In genomic region chr4:114504227-114505041, GRCm38 (mm10) we compare ENCODE assay signal across 9 mouse cellular contexts.
DNase-seq lines count a peak whose midpoint lies in the region; ATAC-seq and TF ChIP-seq lines count a peak whose summit lies in the region.
"Had no signal": no experiment of that assay in that cellular context is flagged by ENCODE, and none has a peak within 500 bp of the region (broad histone marks: within the 10 kb centered on the region; RNA-seq: fewer than 3 reads in every experiment).

No protein-coding gene starts in this region.

- TF ChIP-seq POLR2A in brain, embryonic 14.5 days (IDR thresholded peaks at IDR 0.05; ENCODE audit: borderline replicate concordance, extremely low read depth, insufficient read depth, insufficient read length, poor library complexity, severe bottlenecking) = no peak

- peak overlapping the region; percentile 36; the same call in 1 of the 2 replicates for H3K27ac ChIP-seq in hindbrain, embryonic 10.5 days
- no peak overlapping the region for H3K27ac ChIP-seq in hindbrain, embryonic 12.5 days
- H3K27ac ChIP-seq: liver, embryonic 14.5 days had no signal

- no peaks in the 10 kb centered on the region for H3K27me3 ChIP-seq in hindbrain, embryonic 10.5 days (ENCODE audit: insufficient read depth, poor library complexity, severe bottlenecking)
- no peaks in the 10 kb centered on the region for H3K27me3 ChIP-seq in hindbrain, embryonic 12.5 days

- H3K4me3 ChIP-seq in hindbrain, embryonic 10.5 days = no peak overlapping the region
- H3K4me3 ChIP-seq in hindbrain, embryonic 12.5 days = no peak overlapping the region

- H3K4me1 ChIP-seq in hindbrain, embryonic 10.5 days (replicated peaks) = peaks cover 11% of the 10 kb centered on the region
- H3K4me1 ChIP-seq in hindbrain, embryonic 12.5 days = peaks cover 10% of the 10 kb centered on the region

- H3K9ac ChIP-seq in hindbrain, embryonic 12.5 days = no peak overlapping the region
- H3K9ac ChIP-seq: liver, embryonic 14.5 days had no signal

- H3K4me2 ChIP-seq in hindbrain, embryonic 12.5 days (replicated peaks) = no peak overlapping the region

- H3K36me3 ChIP-seq in hindbrain, embryonic 10.5 days = no peaks in the 10 kb centered on the region
- H3K36me3 ChIP-seq in hindbrain, embryonic 12.5 days = no peaks in the 10 kb centered on the region

- no peak for DNase-seq in hindbrain, embryonic 10.5 days (ENCODE audit: low spot score)
- DNase-seq in brain, adult 2 months (ENCODE audit: low read depth, low spot score) = peak; percentile 16
- DNase-seq in brain, embryonic 14.5 days (ENCODE audit: low read depth) = peak; percentile 33
- DNase-seq in kidney, adult 9 months = peak; percentile 55
- no peak for DNase-seq in adrenal gland, postnatal 36 days
- DNase-seq in frontal cortex, postnatal 36 days (ENCODE audit: low spot score in 2 of 2) = no peak

- no peak for TF ChIP-seq CTCF in brain, embryonic 14.5 days (IDR thresholded peaks at IDR 0.05; ENCODE audit: borderline replicate concordance, extremely low read depth, insufficient read depth, insufficient read length)

- no peak; the same call in 1 of the 2 replicates for ATAC-seq in hindbrain, embryonic 12.5 days (ENCODE audit: low FRiP score)
- no peak for ATAC-seq in monocyte, adult 5-6 weeks (replicated peaks; ENCODE audit: insufficient number of reproducible peaks, low FRiP score, low TSS enrichment, poor library complexity, severe bottlenecking)

- 55% methylated on average over 11 of the region's 11 CpGs for WGBS in hindbrain, embryonic 10.5 days
- 61% methylated on average over 11 of the region's 11 CpGs for WGBS in hindbrain, embryonic 12.5 days

- H3K9me3 ChIP-seq in hindbrain, embryonic 10.5 days = no peaks in the 10 kb centered on the region
- no peaks in the 10 kb centered on the region for H3K9me3 ChIP-seq in hindbrain, embryonic 12.5 days (replicated peaks)

Comparison
In these comparisons a context has a peak if more than half of its experiments do, and no peak if none do; other contexts are left out.
1. DNase-seq: peak in brain, adult 2 months (single experiment), brain, embryonic 14.5 days (single experiment) and kidney, adult 9 months (single experiment); none in hindbrain, embryonic 10.5 days (single experiment), adrenal gland, postnatal 36 days (0 of 2) and frontal cortex, postnatal 36 days (0 of 2).